Mouse (Mus musculus): ENCODE measurements around the gene Ksr1. TPM values are rescaled to one million over a fixed set of nuclear protein-coding genes. Genes with fewer than 3 reads are reported as not detected.

Ksr1 gene
- total RNA-seq, 2 experiments from 2014 or later, result 53.4 to 70.5 TPM

DNA sequence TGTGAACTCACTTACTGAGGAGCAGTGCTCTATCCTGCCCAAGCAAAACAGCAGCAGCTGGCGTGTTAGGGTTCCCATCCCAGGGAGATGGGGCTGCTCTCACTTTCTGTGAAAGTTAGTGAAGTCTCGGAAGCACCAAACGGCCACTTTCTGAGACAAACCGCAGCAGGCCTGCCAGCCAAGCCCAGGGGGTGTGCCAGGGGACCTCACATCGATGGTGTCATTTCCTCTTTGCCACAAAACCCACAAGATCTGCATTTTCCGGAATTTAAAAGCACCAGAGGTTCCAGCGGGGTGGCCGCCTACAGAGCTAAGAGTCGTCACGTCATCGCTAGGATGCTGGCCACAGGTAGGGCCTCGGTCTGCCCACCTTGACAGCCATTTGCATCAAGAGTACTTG, 69.7 kb downstream of the Ksr1 start:
- intact Hi-C loops (cut with DNase I), result no loop called here
- no peak for DNase-seq (ENCODE audit: low spot score in 2 of 2)

DNA sequence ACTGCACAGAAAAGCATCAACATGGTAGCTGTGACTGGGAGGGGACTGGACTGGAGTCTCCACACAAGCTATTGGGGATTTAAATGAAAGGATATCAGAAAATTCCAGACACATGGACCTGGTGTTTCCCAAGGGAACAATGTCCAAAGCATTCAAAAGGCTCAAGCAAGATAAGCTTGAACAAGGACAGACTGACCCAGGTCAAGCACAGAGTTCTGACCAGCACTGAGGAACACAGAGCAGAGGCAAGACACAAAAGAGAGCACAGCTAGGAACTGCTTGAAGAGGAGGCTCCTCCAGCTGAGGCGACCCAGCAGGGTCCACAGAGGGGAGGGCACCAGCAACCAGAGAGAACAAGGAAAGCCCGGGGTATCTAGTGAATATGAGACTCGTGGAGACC, 71.2 kb downstream of the Ksr1 start:
- intact Hi-C loops (cut with DNase I), result no loop called here
- DNase-seq (ENCODE audit: low spot score in 2 of 2), result no peak

DNA sequence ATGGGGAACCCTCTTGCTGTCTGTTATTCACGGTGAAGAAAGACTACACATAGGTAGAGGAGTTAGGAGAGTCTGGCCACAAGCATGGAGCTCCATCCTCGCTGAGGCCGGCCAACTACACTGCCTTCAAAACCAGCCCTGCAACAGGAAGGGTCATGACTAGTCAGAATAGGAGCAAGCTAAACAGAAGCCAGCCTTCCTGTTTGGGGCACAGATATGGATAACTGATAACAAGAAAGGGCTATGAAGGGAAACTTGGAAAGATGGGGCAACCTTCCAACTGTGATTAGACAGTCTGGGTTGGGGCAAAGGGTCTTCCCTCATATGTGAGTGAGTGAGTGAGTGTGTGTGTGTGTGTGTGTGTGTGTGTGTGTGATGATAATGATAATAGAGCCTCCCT, 71.6 kb downstream of the Ksr1 start:
- intact Hi-C loops (cut with DNase I), result no loop called here
- DNase-seq (ENCODE audit: low spot score in 2 of 2), result no peak

DNA sequence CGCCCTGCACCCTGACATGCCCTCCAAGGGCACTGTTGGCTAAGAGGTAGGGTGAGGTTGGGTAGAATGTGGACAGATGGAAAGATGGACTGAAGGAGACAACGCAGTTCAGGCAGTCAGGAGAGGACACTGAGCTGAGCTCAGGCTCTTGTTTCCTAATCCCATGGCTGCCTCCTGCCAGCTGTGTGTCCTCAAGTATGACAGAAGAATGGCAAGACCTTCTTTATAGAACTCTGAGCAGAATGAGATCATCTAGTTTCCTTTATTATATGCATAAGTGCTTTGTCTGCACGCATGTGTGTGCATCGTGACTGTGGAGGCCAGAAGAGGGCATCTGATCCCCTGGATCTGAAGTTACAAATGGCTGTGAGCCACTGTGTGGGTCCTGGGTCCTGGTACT, 72.6 kb downstream of the Ksr1 start:
- no peak for DNase-seq (ENCODE audit: low spot score in 2 of 2)
- intact Hi-C loops (cut with DNase I), result no loop called here

DNA sequence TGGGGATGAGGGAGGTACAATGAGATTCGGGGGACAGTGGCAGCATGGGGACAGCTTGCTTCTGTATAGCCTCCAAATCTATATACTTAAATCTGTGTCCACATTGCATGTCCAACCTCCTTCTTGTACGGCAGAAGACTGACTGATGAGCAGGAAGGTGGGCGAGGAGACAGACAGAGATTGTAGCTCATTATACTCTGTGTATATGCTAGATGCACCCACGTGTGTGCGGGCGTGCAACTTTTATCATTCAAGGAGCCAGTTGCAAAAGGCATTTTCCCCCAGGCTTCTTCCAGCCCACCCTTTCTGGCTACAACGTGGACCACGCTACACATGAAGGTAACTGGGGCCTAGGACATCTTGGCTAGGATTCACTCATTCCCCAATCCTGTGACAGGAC, 74.1 kb downstream of the Ksr1 start:
- peak; percentile 46 to 65 for DNase-seq (ENCODE audit: low spot score in 2 of 2)
- intact Hi-C loops (cut with DNase I), result no loop called here

DNA sequence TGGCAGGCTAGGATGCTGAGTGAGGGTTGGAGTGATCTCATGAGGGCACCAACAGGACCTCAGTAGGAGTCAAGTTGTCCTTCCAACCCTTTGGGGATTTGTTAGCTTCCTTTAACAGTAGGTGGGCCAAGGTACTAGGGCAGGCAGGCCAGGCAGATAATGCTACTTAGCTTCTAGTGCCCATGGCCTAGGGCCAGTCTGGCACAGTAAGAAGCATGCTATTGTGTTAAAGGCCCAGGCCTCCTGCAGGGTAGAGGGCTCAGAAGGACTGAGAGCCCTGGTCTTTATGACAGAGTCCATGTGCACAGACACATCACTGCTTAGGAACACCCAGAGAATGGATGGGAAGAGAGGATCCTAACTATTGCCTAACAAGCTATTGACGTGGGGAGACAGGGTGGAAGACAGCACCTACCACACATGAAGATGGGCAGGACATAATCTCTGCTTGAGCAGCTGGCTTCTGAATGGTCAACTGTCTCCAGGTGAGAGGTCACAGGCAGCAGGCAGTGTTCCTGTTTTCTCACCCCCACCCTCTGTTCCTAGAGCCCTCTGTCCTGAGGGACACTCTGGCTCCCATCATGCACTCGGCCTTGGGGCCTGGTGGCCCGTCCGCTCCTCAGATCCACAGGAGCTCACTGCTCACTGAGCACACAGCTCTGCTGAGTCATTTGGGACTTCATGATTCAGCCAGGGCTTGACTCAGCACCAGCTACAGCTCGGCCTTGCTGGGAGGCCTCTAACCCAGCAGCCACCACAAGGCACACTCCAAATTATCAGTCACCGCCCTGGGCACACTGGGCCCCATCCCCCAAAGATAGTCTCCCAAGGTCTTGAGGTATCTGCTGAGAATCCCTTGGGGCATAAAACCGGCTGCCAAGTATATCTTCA, 74.9 kb downstream of the Ksr1 start:
- intact Hi-C loops (cut with DNase I), result no loop called here

DNA sequence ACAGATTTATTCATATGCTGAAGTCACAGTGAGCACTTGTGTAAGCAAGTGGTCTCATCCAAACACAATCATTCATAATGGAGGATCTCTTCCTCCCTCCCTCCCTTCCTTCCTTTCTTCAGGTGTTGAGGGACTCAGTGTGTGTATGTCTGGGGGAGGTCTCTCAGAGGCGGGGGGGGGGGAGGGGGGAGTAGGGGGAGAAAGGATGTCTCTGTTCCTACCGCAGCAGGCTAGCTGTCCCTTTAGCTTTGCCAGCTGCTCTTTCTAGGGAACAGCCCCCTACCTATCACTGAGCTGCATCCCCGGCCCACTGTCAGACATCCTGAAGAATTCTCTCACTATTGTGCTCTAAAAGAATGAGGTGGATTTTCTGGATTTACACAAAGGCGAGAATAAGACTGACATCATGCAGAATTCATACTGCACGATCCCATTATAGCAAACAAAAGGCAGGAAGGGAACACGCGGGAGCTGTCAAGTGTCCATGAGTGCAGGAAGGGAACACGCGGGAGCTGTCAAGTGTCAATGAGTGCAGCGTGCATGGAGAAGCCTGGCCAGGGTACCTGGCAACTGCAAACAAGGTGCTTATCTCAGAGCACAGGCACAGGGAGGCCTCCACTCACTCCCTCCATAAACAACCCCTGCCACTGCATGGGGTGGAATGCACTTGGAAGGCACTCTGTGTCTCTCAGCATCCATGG, 76.6 kb downstream of the Ksr1 start:
- intact Hi-C loops (cut with DNase I), result loop anchor here (5.0 kb wide), 1 partner anchor 48 kb away; no protein-coding TSS in a partner anchor
- DNase-seq (ENCODE audit: low spot score in 2 of 2), result no peak

More for the DNA sequence above, 74.9 kb downstream of the Ksr1 start:
- no peak for DNase-seq (ENCODE audit: low spot score in 2 of 2)

DNA sequence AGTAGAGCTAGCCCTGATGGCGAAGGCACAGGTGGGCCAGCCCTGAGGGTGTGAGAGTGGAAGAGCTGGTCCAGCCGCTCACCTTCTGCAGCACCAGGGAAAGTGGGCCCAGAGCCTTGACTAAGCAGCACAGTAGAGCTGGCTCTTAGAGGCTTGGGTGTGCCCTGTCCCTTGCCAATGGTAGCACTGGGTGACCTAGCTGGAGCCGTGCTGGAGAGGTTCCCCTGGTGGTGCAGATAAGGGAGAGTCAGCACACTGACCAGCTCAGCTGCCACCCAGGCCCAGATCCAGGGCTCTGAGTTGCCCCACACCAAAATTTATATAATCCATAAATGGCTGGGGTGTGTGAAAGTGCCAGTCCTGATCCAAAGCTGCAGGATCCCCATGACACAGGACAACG, 79.0 kb downstream of the Ksr1 start:
- intact Hi-C loops (cut with DNase I), result loop anchor here (5.0 kb wide), 1 partner anchor 50 kb away; no protein-coding TSS in a partner anchor
- DNase-seq (ENCODE audit: low spot score in 2 of 2), result no peak

DNA sequence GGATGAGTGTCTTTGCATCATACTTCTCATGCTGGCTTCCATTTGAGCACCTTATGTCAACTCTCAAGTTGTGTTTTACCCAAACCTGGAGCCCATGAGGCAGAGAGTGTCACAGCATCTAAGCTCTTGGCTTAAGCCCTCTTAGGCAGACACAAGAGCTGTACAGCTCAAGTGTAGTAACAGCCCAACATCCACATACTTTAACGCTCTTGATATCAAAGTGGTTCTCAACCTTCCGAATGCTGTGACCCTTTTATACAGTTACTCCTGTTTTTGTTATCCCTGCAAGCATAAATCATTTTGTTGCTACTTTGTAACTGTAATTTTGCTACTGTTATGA, 80.0 kb downstream of the Ksr1 start:
- DNase-seq (ENCODE audit: low spot score in 2 of 2), result no peak
- intact Hi-C loops (cut with DNase I), result loop anchor here (5.0 kb wide), 1 partner anchor 51 kb away; no protein-coding TSS in a partner anchor

DNA sequence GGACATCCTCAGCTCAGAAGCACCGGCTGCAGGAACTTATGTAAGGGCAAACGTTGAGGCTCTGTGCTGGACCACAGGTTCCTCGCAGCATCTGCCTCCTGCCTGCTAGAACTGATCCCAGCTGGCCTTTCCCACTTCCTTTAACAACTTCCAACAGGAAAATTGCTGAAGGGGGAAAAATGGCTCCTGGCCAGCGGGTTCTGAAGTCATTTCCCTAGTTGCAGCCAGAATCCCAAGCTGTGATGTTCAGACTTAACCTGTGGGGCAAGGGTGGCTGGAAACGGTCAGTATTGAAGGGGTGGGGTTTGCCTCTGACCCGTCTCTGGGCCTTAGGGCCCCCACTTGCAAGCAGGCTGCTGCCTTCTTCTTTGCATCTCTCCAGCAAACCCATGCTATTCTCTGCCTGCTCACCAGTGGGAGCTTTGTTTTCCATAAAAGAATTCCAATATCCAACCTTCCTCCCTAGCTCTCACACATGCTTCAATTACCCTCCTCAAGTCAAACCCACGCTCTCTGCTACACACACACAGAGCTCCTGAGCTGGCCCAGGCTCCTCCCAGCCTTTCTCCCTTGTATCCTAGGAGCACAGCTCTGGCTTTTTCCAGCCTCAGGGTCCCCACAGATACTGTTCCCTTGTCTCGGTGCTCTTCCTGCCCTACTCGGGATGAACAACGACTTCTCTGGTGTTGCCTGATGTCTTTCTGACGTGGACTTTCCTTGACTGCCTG, 80.6 kb downstream of the Ksr1 start:
- no peak for DNase-seq (ENCODE audit: low spot score in 2 of 2)
- intact Hi-C loops (cut with DNase I), result loop anchor here (5.0 kb wide), 1 partner anchor 52 kb away; no protein-coding TSS in a partner anchor

DNA sequence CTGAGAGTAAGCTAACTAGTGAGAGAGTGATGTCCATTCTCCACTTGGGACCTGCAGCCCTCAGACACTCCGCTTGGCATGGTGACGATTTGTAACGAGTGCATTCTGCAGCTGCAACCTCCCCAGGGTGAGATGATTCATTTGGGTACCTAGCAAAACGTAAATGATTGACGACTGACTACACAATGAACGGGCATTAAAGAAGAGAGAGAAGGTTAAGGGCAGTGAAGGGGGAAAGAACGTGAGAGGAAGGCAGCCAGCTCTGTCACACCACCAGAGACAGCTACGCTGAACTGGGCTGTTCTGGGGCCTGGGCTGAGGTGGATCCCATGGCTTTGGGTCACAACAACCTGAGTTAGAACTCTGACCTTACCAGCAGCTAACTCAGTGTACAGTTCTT, 81.9 kb downstream of the Ksr1 start:
- intact Hi-C loops (cut with DNase I), result no loop called here
- no peak for DNase-seq (ENCODE audit: low spot score in 2 of 2)

DNA sequence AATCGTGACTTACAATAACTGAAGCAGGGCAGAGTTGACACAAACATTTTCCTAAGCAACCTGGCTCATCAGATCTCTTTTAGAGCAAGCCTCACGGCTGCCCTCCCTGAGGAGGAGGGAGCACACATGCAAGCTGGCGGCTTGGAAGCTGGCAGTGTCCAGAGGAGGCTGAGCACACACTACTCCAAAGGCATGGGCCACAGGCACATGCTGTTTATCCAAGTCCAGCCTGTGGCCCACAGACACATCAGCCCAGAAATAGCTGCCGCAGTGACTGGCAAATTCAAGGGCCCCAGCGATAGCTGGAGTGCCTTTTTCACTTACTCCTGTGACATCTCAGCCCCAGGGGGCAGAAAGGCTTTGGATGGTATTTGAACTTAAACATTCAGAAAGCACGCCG, 82.6 kb downstream of the Ksr1 start:
- DNase-seq (ENCODE audit: low spot score in 2 of 2), result no peak
- intact Hi-C loops (cut with DNase I), result no loop called here

DNA sequence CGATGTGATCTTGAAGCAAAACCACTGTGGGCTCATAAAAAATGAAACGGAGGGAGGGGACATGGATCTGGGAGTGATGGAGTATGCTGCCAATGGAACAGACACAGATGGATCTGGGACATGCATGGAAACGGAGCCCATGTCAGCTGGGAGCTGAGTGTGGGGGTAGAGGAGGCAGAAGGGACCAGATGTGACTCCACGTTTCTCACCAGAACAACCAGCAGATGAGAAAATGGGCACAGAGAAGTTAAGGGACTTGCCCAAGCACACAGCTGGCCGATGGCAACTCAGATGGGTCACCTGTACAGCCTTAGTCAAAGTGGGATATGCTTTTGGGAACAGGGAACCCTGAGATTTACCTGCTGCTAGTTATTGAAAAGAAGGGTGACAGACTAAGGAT, 83.3 kb downstream of the Ksr1 start:
- DNase-seq (ENCODE audit: low spot score in 2 of 2), result no peak

DNA sequence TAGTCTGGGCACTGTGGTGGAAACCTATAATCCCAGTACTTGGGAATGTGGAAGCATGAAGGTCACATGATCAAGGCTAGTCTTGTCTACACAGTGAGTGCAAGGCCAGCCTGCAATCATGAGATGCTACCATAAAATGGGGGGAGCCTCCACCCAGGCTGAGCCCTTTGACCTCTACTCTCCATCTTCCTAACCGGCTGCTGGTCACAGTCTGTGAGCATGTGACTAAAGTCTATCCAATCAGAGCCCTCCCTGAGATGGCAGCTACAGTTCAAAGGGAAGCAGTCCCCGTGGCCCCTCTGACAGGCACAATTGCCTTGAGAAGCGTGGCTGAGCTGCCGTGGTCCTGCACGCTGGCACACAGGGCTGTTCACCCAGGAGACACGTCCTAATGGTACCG, 84.4 kb downstream of the Ksr1 start:
- intact Hi-C loops (cut with DNase I), result no loop called here
- no peak for DNase-seq (ENCODE audit: low spot score in 2 of 2)

More for the DNA sequence above, 83.3 kb downstream of the Ksr1 start:
- intact Hi-C loops (cut with DNase I), result no loop called here

DNA sequence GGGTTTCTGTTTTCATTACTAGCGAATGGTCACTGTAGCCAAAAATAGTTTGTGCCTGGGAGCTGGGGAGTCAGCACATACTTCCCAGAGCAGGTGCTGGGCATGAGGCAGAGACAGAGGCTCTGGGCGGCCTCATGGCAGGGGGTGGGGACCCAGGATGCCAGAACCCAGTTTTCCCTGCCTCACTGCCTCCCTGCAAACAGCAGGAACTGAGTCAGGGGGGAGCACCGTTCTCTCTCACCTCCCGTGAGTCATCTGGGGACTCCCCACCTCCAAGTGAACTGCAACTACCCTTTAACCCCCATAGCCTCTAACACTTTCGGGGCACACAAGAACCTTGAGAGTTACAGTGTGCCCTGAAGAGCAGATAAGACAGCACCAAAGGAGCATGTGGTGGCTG, 86.4 kb downstream of the Ksr1 start:
- DNase-seq (ENCODE audit: low spot score in 2 of 2), result no peak
- intact Hi-C loops (cut with DNase I), result no loop called here

DNA sequence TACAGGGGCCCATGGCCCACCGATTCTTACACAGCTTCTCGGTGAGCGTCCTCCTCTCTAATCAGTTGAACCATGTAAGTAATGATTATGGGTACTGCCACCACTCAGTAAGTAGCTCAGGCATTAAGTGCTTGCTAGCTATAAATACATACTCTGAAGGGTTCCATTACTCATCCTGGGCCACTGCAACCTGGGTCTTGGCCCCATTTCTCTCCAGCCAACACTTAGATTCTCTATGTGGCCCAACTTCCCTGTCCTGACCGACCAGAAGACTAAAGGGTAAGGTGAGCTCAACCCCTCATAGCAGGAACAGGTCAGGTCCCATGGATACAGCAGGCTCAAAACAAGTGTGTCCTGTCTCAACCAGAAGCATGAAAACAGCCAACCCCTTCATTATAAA, 87.1 kb downstream of the Ksr1 start:
- no peak for DNase-seq (ENCODE audit: low spot score in 2 of 2)
- intact Hi-C loops (cut with DNase I), result no loop called here

DNA sequence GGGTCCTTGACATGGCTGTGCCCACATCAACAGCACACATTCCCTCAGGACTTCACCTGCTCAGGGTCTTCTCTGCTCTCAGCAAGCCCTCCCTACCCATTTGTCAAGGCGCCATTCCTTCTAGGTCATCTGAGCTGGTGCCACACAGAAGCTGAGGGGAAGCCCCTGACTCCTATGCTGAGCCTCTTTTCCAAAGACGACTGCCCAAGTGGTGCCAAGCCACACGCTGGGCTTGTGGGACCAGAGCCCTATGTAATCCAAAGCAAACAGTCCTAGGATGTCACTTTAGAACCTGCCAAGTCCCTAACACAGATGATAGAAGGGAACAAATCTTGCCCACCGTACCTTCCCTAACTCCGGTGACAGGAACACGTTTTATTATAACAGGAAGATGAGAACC, 87.6 kb downstream of the Ksr1 start:
- no peak for DNase-seq (ENCODE audit: low spot score in 2 of 2)
- intact Hi-C loops (cut with DNase I), result no loop called here

DNA sequence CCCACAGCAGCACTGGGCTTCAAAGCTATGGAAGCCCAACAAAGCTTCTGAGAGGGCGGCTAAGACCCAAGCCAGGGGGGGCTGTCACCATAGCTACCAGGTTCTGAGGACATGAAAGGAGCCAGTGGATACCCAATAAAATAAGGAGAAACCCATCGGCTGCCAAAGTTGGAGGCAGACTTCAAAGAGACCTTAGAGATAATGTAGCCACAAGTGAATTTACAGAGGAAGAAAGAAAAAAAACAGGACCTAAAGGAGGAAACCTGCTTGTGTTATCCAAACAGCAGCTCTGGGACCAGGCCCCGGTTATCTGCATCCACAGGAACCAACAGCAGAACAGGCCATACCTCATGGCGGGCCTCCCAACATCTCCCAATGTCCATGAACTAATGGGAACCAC, 88.4 kb downstream of the Ksr1 start:
- no peak for DNase-seq (ENCODE audit: low spot score in 2 of 2)
- intact Hi-C loops (cut with DNase I), result no loop called here

DNA sequence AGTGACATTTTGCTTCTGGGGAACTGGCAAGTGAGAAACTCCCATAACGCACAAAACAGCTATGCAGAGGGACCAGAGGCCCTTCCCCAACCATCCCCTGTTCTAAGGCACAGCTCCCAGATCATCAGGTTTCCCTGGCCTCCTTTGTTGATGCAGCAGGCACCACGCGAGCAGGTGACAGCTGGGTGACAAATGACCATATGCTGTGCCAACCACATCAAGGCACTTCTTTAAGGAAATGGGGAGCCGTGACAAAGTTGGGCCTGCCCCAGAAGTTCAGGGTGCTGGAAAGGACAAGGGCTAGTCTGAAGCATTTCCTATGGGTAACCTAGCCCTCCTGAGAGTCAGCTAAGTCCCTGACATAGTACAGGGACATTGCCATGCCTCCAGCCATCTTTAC, 89.3 kb downstream of the Ksr1 start:
- intact Hi-C loops (cut with DNase I), result no loop called here
- no peak for DNase-seq (ENCODE audit: low spot score in 2 of 2)

DNA sequence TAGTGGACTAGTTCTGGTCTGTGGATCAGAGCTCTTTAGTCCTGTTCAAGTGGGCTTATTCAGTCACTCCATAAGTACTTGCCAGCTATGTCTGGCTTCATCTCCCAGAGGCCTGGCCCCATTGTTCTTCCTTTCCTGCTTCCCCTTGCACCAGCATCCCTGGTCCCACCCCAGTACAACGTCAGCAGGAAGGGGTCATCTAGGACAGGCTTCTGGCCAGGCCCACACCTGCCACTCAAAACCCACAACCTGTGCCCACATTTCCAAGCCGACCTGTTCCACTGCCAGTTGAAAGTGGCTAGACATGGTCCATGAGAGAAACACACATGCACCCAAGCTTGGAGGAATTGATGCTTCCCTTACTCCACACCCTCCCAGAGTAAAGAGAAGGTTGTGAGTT, 90.2 kb downstream of the Ksr1 start:
- intact Hi-C loops (cut with DNase I), result no loop called here
- no peak for DNase-seq (ENCODE audit: low spot score in 2 of 2)

Measured in left cerebral cortex, postnatal 36 days (tissue).